Mouse (Mus musculus) intestine, embryonic 16.5 days (tissue): ENCODE measurements at regions not wholly inside any gene's neighbourhood (a gene's known extent, or its start where the extent isn't known, plus 50 kb on each side); places are given as distances from the start of the nearest gene placed in this dataset.

ENCODE experiments used
- ATAC-seq: fragments of 200-750 bp; cut with Nextera tagmentation; 2 replicates; pipeline ENCODE4 v1.8.0; 2017; ENCODE audit warnings: moderate TSS enrichment, moderate library complexity
- H3K27ac ChIP-seq: fragments of 300-500 bp; sonication (generic); 2 replicates; pipeline ENCODE4 v1.5.1; 2014; ENCODE audit warnings: mild to moderate bottlenecking, low read length
- H3K27me3 ChIP-seq: fragments of 300-500 bp; sonication (generic); replicated peaks from 2 replicates; pipeline ENCODE4 v1.6.1; 2014; ENCODE audit warnings: low read length, control low read depth, mixed read lengths; ENCODE audit not compliant: control insufficient read depth, insufficient read depth
- H3K36me3 ChIP-seq: fragments of 300-500 bp; sonication (generic); 2 replicates; pipeline ENCODE4 v1.6.1; 2014; ENCODE audit warnings: low read length, control low read depth; ENCODE audit not compliant: control insufficient read depth, insufficient read depth
- H3K4me1 ChIP-seq: fragments of 300-500 bp; sonication (generic); 2 replicates; pipeline ENCODE4 v1.6.1; 2014; ENCODE audit warnings: low read length, control low read depth, mixed read lengths; ENCODE audit not compliant: control insufficient read depth, insufficient read depth
- H3K4me2 ChIP-seq: fragments of 300-500 bp; sonication (generic); 2 replicates; pipeline ENCODE4 v1.6.1; 2014; ENCODE audit warnings: low read depth, low read length, control low read depth
- H3K4me3 ChIP-seq: fragments of 300-500 bp; sonication (generic); 2 replicates; pipeline ENCODE4 v1.5.1; 2014; ENCODE audit warnings: mild to moderate bottlenecking, low read length
- H3K9ac ChIP-seq: fragments of 300-500 bp; sonication (generic); 2 replicates; pipeline ENCODE4 v1.6.1; 2014; ENCODE audit warnings: low read depth, low read length
- H3K9me3 ChIP-seq: fragments of 300-500 bp; sonication (generic); 2 replicates; pipeline ENCODE4 v1.6.1; 2016; ENCODE audit warnings: low read length, control low read depth; ENCODE audit not compliant: control insufficient read depth
- WGBS: fragments of 180-500 bp; shearing (Covaris S2); extraction: QIAGEN DNeasy Blood & Tissue Kit; methylation state at CpG from one replicate; pipeline ENCODE4 v1.1.7; 2014; 5-methylcytosine and 5-hydroxymethylcytosine counted together

DNA sequence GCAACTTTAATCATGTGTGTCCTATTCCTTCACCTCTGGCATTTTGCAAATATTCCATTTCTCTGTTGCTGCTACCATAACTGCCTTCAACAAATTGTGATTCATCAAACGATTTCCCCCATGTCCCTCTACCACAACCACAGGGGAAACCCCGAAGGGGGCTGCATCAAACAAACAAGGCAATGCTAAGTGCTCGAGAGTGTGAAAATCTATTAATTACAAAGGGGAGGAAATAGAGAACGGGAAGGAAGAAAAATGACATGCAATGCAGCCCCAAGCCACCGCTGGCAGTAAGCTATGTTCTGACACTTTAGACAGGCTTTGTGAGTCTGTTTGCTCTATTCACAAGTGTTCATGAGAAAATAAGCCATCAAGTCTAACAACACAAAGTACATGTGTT is 493.7 kb downstream of the Adgrl2 start:
- H3K9me3 ChIP-seq: no peaks in the 10 kb centered on the region
- H3K27me3 ChIP-seq: no peaks in the 10 kb centered on the region
- H3K36me3 ChIP-seq: no peaks in the 10 kb centered on the region
- H3K4me1 ChIP-seq: no peaks in the 10 kb centered on the region
- no peak overlapping the region for H3K4me3 ChIP-seq
- H3K9ac ChIP-seq: no peak overlapping the region
- ATAC-seq: no peak
- no peak overlapping the region for H3K27ac ChIP-seq
- WGBS: 69% methylated on average over 5 of the region's 5 CpGs
- no peak overlapping the region for H3K4me2 ChIP-seq

DNA sequence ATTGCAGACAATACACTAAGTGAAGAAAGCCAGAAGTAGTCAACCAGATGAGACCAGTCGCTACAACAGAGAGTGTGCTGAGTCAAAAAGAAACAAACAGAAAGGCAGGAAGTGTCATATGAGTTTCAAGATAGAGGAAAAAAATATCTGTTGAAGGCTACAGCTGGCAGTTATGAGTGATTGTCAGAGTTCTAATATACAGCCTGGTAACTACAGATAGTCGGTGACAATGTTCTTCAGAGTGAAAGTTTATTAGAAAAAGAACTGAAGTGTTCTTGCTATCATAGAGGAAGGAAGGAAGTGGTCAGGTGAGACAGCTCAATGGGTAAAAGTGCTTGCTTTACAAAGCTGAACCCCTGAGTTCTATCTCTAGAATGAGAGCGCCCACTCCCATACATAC is 499.1 kb downstream of the Adgrl2 start:
- H3K4me3 ChIP-seq: no peak overlapping the region
- no peaks in the 10 kb centered on the region for H3K4me1 ChIP-seq
- H3K4me2 ChIP-seq: no peak overlapping the region
- H3K27ac ChIP-seq: no peak overlapping the region
- ATAC-seq: no peak
- H3K36me3 ChIP-seq: no peaks in the 10 kb centered on the region
- 77% methylated on average over 3 of the region's 3 CpGs for WGBS
- no peaks in the 10 kb centered on the region for H3K27me3 ChIP-seq
- no peaks in the 10 kb centered on the region for H3K9me3 ChIP-seq
- no peak overlapping the region for H3K9ac ChIP-seq

DNA sequence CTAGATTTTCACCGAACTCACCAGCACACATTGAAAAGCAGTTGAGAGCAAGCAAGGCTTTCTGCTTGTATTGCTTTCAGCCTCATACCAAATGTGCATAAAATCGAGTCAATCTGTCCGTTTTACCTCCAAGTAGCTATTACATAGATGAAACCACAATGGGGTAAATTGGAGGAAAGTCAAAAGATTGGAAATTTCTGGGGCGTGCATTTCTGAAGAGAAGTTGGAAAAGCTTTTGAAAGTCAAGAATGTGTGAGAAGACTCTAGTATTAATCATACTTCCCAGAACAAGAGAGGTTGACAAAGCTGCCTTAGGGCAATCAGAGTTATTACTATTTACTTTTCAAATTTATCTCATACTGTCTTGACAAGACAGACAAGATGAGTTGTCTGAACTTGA is 501.2 kb downstream of the Adgrl2 start:
- no peak overlapping the region for H3K4me3 ChIP-seq
- H3K27me3 ChIP-seq: no peaks in the 10 kb centered on the region
- ATAC-seq: no peak
- no peaks in the 10 kb centered on the region for H3K9me3 ChIP-seq
- no peak overlapping the region for H3K9ac ChIP-seq
- 80% methylated on average over 4 of the region's 4 CpGs for WGBS
- H3K4me1 ChIP-seq: no peaks in the 10 kb centered on the region
- H3K4me2 ChIP-seq: no peak overlapping the region
- H3K27ac ChIP-seq: no peak overlapping the region
- no peaks in the 10 kb centered on the region for H3K36me3 ChIP-seq

DNA sequence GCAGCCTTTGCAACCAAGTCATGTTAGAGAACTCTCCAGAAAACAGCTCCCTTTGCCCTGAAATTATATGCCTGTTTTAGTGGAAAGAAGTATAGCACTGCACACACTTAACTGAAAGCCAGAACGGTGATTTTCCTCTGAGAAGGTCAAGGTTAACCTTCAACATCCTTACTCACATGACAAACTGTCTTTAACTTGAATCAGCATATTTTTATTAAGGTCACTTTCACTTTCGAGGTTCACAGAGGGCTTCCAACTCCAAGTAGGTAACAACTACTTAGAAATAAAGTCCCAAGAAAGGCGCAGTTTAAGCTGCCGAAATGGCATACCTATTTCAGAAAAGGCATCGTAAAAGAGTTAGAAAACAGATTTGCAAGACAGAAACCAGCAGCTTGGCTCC is 502.4 kb downstream of the Adgrl2 start:
- H3K4me1 ChIP-seq: no peaks in the 10 kb centered on the region
- no peak overlapping the region for H3K9ac ChIP-seq
- no peak overlapping the region for H3K4me3 ChIP-seq
- WGBS: 77% methylated on average over 5 of the region's 5 CpGs
- no peaks in the 10 kb centered on the region for H3K27me3 ChIP-seq
- H3K36me3 ChIP-seq: no peaks in the 10 kb centered on the region
- H3K9me3 ChIP-seq: no peaks in the 10 kb centered on the region
- H3K4me2 ChIP-seq: no peak overlapping the region
- no peak for ATAC-seq
- H3K27ac ChIP-seq: no peak overlapping the region

DNA sequence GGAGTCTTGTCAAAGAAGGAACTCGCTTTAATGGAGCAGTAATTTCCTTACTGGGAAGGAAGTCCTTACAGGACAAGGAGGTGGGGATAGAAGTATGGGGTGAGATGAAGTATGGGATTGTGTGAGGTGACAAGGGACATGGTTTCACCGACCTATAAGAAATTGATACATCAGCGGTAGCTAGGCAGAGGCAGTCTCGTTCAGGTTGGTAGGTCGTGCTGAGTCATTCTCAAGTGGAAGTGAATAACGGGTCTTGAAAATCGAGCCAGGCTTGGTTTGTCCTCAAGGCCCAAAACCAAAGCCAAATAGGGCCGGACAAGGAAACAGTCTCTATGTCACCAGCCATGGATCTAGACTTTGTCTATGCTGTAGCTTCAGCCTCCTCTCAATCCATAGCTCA is 514.5 kb downstream of the Adgrl2 start:
- WGBS: 92% methylated on average over 8 of the region's 8 CpGs
- Histone ChIP-seq H3K36me3 (no peaks in the 10 kb centered on the region), H3K4me1 (no peaks in the 10 kb centered on the region), H3K9me3 (no peaks in the 10 kb centered on the region), H3K4me3 (no peak overlapping the region), H3K27me3 (no peaks in the 10 kb centered on the region), H3K4me2 (no peak overlapping the region), H3K27ac (no peak overlapping the region), H3K9ac (no peak overlapping the region)
- no peak for ATAC-seq

DNA sequence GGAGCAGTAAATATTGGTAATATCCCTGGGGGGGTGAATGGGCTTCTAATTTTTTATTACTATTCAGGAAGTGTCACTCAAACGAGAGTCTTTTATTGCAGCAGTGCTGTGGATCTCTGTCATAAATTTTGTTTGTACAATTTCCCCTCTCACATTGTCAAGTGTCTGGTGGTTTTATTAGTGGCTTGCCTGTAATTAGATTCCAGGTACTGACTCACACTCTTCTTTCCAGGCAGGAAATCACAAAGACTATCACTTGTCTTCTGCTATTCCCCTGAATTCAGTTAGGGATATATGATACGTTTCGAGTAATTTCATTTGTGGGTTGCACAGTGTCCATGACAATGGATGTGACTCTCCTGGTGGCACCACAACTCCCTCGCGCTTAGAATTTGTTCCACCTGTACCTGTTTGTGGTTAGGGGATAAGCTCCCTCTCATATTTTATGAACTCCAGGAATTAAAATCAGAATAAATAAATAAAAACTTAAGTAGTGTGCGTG is 517.4 kb downstream of the Adgrl2 start:
- 74% methylated on average over 6 of the region's 6 CpGs for WGBS
- Histone ChIP-seq H3K36me3 (no peaks in the 10 kb centered on the region), H3K4me1 (no peaks in the 10 kb centered on the region), H3K9me3 (no peaks in the 10 kb centered on the region), H3K4me2 (no peak overlapping the region), H3K27me3 (no peaks in the 10 kb centered on the region), H3K4me3 (no peak overlapping the region), H3K9ac (no peak overlapping the region), H3K27ac (no peak overlapping the region)
- ATAC-seq: no peak

DNA sequence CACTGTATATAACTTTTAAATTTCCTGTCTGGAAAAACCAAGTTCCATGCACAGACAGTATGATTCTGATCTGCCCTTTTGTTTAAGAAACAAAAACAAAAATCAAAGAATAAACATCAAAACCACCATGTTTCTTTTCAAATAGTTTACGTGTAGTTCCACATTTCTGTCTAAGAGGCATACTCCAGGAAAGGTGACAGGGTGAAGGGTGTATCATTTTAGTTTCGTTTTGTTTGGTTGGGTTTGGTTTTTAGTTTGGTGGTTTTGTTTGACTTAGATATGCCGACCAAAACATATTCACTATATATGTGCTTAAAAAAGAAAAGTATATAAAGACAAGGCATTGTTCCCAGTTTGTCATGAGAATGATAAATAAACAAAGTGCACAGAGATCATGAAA is 524.9 kb downstream of the Adgrl2 start:
- H3K4me1 ChIP-seq: no peaks in the 10 kb centered on the region
- no peak overlapping the region for H3K9ac ChIP-seq
- 77% methylated on average over 3 of the region's 3 CpGs for WGBS
- no peak overlapping the region for H3K4me2 ChIP-seq
- H3K27me3 ChIP-seq: no peaks in the 10 kb centered on the region
- H3K9me3 ChIP-seq: no peaks in the 10 kb centered on the region
- H3K4me3 ChIP-seq: no peak overlapping the region
- H3K36me3 ChIP-seq: no peaks in the 10 kb centered on the region
- H3K27ac ChIP-seq: no peak overlapping the region
- no peak for ATAC-seq

DNA sequence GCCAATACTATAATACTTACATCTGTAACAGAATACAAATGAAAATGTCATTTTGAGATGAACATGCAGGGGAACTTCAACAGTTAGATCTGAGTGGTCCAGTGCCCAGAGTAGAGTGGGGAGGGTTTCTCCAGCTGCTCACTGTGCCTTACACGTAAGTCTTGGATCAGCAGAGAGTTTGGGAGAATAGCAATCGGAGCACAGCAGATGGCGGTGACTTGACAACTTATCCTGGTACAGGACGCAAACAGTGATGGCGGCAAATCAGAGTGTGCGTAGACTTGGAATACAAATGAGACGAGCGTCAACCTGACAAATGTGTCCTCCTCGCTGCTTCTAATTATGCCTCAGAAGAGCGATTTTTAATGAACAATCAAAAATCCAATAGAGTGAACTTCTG is 527.6 kb downstream of the Adgrl2 start:
- Histone ChIP-seq H3K4me2 (no peak overlapping the region), H3K27me3 (no peaks in the 10 kb centered on the region), H3K27ac (no peak overlapping the region), H3K36me3 (no peaks in the 10 kb centered on the region), H3K9me3 (no peaks in the 10 kb centered on the region), H3K4me3 (no peak overlapping the region), H3K4me1 (no peaks in the 10 kb centered on the region), H3K9ac (no peak overlapping the region)
- 86% methylated on average over 10 of the region's 10 CpGs for WGBS
- ATAC-seq: no peak

DNA sequence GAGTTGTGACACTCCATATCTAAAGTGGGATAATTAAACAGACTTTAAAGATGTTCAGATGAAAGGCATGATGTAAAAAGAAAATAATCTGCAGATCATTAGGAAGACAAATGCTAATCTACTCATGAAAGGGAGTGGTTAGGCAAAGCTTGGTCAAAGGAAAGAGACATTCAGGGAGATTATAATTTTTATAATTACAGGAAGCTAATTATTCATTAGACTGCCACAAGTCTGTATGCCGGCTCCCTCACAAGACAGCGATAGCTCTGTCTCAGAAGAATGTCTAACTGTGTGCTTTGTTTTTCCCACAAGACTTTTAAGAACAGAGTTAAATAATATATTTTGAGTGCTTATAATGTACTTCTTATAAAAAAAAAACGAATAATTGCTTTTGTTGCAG is 541.5 kb downstream of the Adgrl2 start:
- Histone ChIP-seq H3K36me3 (no peaks in the 10 kb centered on the region), H3K4me1 (no peaks in the 10 kb centered on the region), H3K27me3 (no peaks in the 10 kb centered on the region), H3K4me2 (no peak overlapping the region), H3K9ac (no peak overlapping the region), H3K9me3 (no peaks in the 10 kb centered on the region), H3K27ac (no peak overlapping the region), H3K4me3 (no peak overlapping the region)
- 67% methylated on average over 3 of the region's 3 CpGs for WGBS
- no peak for ATAC-seq

DNA sequence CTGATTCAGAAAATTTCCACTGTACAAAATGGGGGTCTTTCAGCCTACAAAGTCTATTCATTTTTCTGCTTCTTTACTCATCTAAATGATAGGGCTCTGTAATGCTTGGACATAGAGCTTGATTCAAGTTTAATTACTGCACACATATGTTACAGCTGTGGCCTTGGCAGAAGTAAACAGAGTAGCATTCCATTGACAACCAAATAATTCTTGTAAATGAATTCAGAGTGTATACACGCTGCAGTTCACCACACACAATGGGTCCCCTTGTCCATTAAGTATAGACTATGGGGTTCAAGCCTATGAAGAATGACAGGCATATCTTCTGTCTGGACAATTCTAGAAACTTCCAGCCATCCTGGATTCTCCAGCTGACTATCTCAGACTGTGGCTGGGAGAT is 541.9 kb downstream of the Adgrl2 start:
- ATAC-seq: peak; percentile 52
- 43% methylated on average over 1 of the region's 1 CpGs for WGBS

More for the DNA sequence above, 541.9 kb downstream of the Adgrl2 start:
- no peaks in the 10 kb centered on the region for H3K4me1 ChIP-seq
- H3K36me3 ChIP-seq: no peaks in the 10 kb centered on the region
- no peak overlapping the region for H3K4me2 ChIP-seq
- no peaks in the 10 kb centered on the region for H3K9me3 ChIP-seq
- no peak overlapping the region for H3K27ac ChIP-seq
- H3K4me3 ChIP-seq: no peak overlapping the region
- H3K9ac ChIP-seq: no peak overlapping the region
- no peaks in the 10 kb centered on the region for H3K27me3 ChIP-seq
